Mouse (Mus musculus) kidney, postnatal 14 days (tissue): ENCODE results near the gene St6galnac6.

Source experiments
- DNase-seq: peaks from one replicate; pipeline ENCODE4 v3.0.0; 2022; ENCODE audit warnings: mixed read lengths

St6galnac6 gene

GRCm38 (mm10) chr2:32620682-32621516 lies 21.4 kb downstream of the St6galnac6 start:
- DNase-seq: peak; percentile 85

GRCm38 (mm10) chr2:32621517-32621859 lies 22.0 kb downstream of the St6galnac6 start, which contains the start of gene Ak1:
Ak1 (plus strand) TSS chr2:32621758.
- DNase-seq: no peak

- DNase-seq: no peak
Observed at GRCm38 (mm10) chr2:32624111-32624748, 24.7 kb downstream of the St6galnac6 start.

DNA sequence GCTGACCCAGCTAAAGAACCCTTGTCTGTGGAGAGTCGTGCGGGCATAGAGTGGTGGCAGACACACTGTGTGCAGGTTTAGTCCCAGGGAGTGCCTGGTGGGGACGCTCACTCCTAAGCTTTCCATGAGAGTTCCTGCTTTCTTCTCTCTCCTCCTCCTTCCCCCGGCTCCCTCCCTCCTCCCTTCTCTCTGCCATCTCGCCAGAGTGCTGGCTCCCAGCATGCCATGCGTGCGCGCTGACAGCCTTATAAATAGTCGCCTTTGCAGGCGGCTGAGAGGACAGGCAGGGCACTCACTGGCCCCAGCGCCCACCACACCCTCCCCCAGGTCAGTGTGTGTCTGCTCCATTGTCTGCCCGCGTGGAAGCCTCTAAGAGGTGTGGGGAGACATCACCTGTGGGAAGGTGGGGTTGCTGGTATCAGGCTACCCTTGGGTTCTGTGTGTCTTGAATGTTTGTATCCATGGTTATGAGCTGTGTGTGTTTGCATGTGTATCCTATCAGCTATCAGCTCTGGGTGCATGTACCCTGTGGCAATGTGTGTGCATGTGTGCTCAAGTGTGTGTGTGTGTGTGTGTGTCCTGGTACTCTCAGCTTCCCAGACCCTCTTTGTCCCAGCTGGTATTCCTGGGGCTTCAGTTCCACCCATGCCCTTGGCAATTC lies 25.8 kb downstream of the St6galnac6 start:
- peak; percentile 78 for DNase-seq

DNA sequence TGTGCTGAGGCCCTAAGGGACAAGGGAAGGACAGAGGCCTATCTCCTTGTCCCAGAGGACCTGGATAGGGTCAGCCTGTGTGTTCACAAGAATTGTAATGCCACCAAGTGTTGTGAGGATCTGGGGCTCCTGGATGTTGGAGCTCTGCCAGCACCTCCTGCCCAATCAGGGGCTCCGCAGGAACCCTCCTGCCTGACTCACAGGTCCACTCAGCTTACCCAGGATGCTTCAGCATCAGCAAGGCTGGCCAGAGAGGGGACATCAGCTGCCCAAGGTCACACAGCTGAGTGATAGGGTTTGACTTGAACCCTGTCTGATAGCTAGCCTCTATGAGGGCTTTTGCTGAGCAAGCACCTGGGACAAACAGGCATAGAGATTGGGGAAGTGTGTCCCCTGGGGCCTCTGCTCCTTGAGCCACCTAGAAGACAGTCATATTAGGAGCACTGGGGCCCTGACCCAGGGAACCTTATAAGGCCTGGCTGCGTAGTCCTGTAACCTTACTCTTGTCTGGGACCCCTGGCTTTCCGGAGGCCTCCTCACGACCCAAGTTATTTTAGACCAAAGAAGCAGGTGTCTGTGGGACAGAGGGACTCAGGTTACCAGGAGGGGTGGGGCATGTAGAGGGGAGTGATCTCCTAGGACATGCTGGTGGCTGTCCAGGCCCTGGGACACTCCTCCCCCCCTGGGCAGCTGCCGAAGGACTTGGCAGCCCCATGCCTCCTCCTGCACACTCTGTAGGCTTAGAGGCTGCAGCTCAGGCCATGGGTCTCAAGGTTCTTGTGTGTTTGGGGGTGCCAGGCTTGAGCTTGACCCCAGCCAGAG lies 26.6 kb downstream of the St6galnac6 start:
- DNase-seq: no peak

DNA sequence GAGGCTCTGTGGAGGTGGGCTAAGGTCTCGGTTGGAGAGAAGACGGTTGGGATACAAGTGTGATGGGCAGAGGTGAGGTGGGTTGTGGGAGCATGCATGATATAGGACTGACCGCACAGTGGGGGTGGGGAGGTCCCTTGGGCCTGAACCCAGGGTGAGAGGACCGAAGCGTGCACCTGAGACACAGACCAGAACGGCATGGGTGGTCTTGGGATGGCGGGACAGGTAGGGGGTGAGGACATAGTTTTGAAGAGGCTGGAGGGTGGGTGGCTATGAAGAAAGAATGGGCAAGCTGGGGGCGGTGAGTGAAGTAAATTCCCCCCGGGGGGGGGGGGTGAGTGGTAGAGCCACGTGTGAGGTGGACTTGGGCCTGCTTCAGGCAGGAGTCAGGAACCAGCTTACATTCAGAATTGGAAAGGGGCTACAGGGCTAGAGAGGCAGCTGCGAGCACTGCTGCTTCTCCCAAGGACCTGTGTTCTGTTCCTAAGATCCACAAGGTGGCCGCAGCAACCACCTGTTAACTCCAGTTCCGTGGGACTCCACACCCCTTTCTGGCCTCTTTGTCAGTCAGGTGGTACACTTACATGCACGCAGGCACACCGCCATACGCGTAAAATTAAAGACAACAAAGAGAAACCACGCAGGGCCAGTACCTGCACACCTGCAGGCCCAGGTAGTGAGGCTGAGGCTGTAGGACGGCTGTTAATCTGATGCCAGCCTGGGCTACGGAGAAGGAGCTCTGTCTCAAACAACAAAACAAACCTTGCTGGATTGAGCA lies 27.9 kb downstream of the St6galnac6 start:
- DNase-seq: no peak

DNA sequence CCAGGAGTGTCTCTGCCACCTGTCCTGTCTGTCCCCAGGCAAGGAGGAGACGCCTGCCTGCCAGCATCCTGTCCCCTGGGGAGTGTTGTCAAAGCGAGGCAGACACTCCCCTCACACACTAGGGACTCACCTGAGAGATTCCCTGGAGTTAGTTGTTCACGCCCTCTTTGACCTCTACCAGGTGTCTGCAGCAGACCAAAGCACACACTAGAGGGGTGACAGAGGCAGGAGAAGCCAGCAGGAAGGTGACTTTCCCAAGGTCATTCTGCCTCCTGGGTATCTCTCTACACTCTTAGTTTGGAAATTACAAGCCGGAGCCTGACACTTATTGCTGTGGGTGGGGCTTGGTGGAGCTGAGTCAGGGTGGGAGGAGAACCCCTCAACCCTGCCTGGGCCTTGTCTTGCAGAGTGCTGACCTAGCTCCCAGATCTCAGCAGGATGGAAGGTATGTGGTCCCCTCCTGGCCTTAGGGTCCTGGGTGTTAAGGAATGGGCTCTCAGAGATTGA lies 28.6 kb downstream of the St6galnac6 start:
- no peak for DNase-seq

- DNase-seq: peak; percentile 72
Observed at GRCm38 (mm10) chr2:32628729-32629128, 29.2 kb downstream of the St6galnac6 start.

GRCm38 (mm10) chr2:32629276-32629976 lies 29.9 kb downstream of the St6galnac6 start:
- peak; percentile 68 for DNase-seq

- no peak for DNase-seq
Observed at GRCm38 (mm10) chr2:32630036-32630435, 30.5 kb downstream of the St6galnac6 start.

DNA sequence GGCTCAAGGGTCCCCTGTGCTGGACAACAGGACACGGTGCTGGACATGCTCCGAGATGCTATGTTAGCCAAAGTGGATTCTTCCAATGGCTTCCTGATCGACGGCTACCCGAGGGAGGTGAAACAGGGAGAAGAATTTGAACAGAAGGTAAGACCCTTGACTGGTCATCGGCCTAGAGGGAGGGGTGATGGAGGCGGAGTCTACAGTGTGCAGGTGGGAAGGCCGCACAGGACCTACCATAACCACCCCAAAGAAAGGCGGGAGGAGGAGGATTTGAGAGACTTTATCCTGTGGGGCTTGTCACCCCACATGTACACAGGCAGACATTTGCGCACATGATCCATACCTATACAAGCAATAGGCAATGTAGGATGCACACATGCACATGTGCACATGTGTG lies 31.5 kb downstream of the St6galnac6 start:
- DNase-seq: no peak

DNA sequence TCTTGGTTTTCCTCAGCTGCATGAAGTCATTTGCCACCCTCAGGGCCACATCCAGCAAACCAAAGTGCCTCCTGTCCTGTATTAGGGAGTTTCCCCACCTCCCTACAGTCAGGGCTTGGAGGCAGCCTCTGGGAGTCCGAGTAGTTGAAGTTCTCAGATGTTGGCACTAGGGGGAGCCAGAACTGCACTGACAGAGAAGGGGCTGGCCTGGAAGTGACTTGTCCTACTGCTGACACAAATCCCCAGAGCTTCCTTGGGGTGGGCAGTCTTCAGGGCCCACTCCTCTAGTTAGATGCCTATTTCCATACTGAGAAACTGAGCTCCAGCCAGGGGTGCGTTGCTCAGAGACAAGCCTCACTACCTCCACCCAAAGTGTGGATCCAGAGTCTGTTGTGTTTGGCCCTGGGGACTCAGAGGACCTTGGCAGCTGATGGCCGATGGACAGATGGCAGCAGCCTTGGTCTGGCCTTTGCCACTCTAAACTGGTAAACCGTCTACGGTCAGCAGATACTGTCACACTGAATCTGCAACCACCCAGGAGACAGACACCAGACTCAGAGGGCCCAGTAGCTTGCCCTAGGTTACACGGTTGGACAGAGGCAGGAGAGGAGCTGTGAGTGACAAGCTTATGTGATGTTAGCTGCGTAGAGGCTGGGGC lies 32.4 kb downstream of the St6galnac6 start:
- peak; percentile 85 for DNase-seq

- DNase-seq: peak; percentile 72
Observed at GRCm38 (mm10) chr2:32633660-32634059, 34.2 kb downstream of the St6galnac6 start.

- no peak for DNase-seq
Observed at GRCm38 (mm10) chr2:32634277-32635105, 35.0 kb downstream of the St6galnac6 start.

DNA sequence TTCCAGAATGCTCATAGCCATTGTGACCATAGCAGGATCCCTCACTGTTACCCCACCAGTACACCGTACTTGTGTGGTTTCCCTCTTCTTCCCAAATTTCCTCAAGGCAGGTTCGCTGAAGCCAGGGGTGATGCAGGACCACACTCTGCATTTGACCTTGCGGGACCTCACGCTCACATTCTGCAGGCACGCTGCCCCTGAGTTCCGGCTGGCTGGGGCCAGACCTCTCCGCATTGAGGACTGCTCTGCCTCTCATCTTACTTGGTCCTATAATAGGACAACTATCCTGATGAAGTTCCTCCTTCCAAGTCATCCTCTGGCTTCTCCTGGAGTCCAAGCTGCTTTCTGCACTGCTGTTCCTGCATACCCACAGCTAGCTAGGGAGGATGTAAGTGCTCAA lies 37.1 kb downstream of the St6galnac6 start:
- DNase-seq: no peak

DNA sequence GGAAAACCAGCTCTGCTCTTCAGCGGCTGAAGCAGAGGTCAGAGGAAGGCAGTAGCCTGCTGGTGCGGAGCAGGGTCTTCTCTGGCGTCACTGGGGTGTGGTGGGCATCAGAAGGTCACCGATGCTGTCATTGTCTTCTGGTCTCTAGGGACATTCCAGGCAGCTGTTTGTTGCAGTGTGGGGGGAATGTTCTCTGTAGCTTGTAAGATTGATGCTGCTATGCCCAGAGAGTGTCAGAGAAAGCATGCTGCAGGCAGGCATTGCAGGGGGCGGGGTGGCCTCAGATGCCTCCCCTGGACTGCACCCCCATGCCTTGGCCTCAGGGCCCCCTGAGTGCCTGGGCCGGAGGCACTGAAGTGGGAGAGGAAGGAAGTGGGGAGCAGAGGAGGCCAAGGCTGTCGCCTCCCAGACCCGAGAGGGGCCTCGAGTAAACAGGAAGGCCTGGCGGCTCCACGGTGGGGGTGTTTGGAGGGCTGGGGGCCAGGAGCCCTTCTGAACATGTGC lies 38.3 kb downstream of the St6galnac6 start:
- peak; percentile 89 for DNase-seq

DNA sequence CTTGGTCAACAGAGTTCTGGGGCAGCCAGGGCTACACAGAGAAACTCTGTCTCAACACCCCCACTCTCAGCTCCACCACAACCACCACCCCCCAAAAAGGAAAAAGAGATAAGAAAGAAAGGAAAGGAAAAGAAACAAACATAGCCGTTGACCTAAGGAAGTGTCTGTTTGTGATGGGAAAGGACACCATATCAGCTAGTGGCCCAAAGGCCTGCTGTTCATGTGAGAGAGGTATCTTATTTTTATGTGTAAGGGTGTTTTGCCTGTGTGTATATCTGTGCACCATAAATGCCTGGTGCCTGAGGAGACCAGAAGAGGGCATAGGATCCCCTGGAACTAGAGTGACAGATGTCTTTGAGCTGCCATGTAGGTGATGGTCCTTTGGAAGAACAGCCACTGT lies 40.1 kb downstream of the St6galnac6 start:
- no peak for DNase-seq

- no peak for DNase-seq
Observed at GRCm38 (mm10) chr2:32640550-32641051, 41.1 kb downstream of the St6galnac6 start.

GRCm38 (mm10) chr2:32641810-32642209 lies 42.3 kb downstream of the St6galnac6 start:
- DNase-seq: no peak
